Mouse (Mus musculus) gastrocnemius, adult 8-10 months (tissue): ENCODE results near the gene Slc25a39. TPM values are rescaled to one million over a fixed set of nuclear protein-coding genes. Genes with fewer than 3 reads are reported as not detected.

Source experiments
- DNase-seq, 2 experiments: peaks; one replicate each; pipeline ENCODE4 v3.0.0; 2022; ENCODE audit warnings: low spot score in 2 of 2
- total RNA-seq, 4 experiments: library from RNA; stranded (reverse); gene quantifications; 2 replicates each; pipeline ENCODE4 v1.2.4; 2022

Slc25a39 gene
- 10 to 100 TPM; 61.2 to 72.2 (median 66.7) TPM for total RNA-seq

- peak in 1 of 2 experiments; percentile 34 for DNase-seq
Observed at GRCm38 (mm10) chr11:102407834-102408215, at the start of gene Slc25a39. Slc25a39 (minus strand) TSS chr11:102407946.

DNA sequence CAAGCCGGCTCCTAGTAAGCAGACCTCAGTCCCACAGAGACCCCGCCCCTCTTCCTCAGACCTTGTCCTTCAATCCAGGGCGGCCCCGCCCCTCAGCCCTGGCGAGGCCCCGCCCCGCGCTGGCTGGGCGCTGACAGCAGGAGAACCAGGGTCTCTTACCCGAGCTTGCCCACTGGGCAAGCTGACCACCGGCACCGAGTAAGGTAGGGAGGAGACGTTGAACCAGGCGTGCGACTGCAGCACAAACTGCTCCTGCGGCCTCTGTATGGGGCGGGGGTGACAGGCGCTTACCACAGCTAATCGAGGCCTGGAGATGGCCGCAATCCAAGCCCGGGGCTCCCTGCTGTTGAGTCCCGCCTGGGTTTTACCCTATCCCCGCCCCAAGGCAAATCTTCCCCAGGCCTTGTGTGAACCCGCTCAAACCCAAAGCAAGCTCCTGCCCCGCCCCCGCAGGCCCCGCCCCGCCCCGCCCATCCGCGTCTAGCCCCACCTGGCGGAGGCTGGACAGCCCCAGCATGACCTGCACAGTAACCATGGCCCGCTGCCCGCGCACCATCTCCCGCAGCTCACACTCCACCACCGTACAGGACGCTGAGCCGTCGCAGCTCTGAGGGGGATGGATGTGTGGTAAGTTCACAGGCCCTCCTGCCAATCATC is 48.1 kb upstream of the Slc25a39 start:
- DNase-seq = peak; percentile 46 to 64

DNA sequence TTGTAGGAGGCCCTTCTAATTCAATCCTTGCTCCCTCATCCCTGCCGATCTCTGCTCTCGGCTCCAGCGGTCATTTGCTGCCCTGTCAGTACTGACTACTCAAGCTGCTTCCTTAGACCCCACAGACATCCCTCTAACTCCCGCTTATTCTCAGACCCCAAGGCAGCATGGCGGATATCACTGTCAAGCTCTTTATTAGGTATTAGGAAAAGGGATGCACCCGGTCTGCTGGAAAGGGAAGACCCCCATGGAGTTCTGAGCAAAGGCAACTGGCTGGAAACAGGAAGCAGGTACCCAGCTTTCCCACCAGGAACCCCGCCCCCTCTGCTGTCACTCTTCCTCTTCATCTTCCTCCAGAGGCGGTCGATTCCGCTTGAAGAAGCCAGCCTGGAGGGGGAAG is 45.4 kb upstream of the Slc25a39 start:
- no peak for DNase-seq

DNA sequence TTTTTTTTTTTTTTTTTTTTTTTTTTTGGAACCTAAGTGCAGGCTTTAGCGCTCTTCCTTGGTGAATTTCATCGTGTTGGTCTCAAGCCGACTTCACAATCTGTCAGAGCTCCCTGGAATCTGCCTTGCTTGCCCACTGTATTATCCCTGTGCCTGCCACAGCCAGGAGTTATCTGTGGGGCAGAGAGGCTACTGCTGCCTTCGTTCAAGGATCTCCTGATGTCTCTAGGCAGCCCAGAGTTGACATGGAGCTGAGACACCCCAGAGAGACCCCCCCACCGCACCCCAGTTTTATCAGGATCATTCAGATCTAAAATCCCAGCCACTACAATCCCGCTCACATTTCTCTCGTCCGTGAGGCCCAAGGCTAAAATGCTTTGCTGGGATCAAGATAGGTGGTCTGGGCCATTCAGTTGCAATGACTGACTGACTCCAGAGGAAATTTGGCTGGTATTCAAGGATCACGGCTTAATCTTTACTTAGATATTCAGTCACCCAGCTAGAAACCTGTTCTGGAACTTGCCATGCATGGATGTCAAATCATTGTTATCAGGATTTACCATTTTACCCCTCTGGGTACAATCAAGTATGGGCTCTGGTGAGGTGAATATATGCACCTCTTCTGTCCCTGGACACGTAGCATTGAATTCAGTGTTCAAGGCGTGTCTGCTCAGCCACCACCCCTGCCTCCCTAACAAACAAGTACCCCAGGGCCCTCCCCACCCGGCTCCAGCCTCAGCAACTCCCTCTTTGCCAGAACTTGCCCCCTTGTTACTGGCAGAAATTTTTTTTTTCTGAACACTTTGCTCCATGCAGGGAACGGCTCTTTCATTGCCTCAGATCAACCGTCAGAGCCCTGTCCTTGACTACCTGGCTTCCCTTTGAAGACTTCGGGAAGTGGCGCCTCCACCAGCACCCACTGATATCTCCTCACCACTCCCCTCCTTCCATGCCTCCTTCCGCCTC is 41.6 kb upstream of the Slc25a39 start:
- no peak for DNase-seq

DNA sequence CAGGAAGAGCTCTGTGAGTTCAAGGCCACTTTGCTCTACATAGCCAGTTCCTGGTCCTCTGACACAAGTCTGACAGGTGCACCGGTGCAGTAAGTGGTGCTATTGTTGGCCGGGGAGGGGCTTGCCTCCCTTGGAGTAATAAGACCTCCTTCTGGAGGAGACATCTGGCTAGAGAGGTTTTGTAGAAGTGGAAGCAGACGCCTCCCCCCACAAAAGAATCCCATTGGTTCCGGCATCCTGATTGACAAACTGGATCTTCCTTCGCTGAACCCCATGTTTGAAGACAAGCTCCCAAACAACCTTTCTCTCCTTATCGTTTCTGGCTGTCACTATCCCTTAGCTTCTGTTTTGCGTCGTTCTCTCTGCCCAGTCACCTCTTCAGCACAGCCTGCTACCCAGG is 40.6 kb upstream of the Slc25a39 start:
- DNase-seq = no peak

DNA sequence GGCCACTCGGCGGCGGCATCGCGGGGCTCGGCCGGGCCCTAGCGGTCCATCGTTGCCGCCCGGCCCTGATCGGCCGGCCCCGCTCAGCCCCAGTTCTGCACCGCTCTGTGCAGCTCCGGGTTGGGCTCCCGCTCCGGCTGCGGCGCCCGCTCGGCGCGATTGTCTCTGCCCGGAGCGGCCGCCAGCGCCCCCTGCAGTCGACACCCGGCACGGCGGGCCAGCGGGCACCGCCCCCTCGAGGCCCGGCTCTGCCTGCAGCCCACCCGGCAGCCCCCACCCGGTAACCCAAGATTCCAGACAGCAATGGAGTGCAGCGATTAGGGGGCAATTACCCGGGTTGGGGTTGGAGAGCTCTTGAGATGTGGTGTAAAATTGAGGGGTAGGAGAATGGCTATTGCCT is 39.8 kb upstream of the Slc25a39 start, which contains the start of gene Fam171a2:
Fam171a2 (minus strand) TSS at position 186 of the 400 bp plus-strand sequence.
- DNase-seq = peak in 1 of 2 experiments; percentile 40

DNA sequence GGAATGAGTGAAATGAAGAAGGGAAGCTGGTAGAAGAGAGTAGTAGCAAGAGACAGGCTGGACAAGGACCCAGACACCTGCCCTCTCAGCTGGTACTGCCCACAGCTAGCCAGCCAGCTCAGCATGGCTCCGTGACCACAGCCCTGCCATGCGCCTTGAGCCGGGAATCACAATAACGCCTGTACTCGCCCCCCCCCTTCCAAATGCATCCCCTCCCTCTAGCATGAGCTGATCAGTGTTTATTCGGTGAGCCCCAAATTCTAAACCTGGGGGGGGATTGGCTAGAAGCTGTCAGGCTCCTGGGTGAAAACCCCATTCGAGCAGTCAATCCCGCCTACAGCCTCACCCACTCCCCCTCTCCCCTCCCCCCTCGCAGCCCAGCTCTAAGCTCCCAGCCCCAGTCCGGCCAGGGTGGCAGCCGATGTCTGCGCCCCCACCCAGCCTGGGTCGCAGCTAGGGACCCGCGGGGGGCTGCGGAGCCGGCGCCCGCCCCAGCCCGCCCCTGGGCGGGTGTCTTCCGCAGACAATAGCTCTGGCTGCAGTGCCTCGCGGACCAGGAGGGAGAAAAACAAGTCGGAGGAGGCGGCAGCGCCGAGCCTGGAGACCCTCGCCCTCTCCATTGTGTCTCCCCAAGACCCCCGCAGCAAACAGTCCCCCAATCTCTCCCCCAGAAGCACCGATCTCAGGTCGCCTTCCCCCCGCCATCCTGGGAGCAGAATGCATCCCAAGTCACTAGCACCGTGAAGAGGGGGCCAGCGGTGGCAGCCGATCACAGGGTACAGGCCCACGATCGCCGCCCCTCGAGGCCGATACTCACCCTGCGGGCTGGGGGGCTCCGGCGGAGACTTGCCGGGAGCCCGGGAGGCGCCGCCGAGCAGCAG is 39.1 kb upstream of the Slc25a39 start:
- DNase-seq = no peak

DNA sequence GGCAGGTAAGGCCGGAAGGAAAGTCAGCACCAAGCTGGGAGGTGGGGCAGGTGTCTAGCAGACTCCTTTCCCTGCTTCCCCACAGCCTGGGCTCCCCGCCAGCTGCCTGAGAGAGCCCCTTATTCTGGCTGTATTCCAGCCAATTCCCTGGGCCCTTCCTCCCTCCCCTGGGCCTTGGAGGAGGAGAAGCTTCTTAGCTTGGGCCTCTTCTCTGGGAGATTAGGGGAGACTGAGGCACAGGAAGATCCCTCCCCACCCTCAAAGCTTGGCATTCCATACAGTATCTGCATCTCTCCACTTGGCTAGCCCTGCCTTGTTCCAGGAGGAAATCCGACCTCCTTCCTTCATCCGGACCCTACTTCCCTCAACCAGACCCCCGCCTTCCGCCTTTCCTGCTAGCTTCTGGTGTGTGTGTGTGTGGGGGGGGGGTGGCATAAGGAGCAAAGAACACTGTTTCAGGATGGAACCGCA is 38.2 kb upstream of the Slc25a39 start:
- no peak for DNase-seq

GRCm38 (mm10) chr11:102445264-102445890 is 37.6 kb upstream of the Slc25a39 start:
- no peak for DNase-seq

- no peak for DNase-seq
Observed at GRCm38 (mm10) chr11:102444781-102445180, 37.0 kb upstream of the Slc25a39 start.

- DNase-seq = no peak
Observed at GRCm38 (mm10) chr11:102444321-102444720, 36.6 kb upstream of the Slc25a39 start.

DNA sequence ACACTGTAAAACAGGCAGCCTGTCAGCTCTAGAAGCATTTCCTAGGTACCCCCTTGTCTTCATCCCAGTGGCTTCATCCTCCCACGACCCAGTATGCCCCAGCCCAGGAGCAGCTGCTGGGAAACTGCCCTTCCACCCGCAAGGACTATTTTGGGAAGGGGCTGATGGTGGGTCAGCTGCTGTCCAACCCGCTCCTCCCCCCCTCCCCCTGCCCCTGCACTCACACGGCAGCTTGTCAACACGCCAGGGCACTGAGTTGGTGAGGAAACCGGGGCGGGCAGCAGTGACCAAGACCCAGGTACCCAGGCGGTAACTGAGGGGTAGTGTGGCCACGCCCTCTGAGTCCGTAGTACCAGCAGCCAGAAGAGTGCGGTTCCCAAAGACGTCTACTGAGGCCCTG is 36.0 kb upstream of the Slc25a39 start:
- DNase-seq = no peak

DNA sequence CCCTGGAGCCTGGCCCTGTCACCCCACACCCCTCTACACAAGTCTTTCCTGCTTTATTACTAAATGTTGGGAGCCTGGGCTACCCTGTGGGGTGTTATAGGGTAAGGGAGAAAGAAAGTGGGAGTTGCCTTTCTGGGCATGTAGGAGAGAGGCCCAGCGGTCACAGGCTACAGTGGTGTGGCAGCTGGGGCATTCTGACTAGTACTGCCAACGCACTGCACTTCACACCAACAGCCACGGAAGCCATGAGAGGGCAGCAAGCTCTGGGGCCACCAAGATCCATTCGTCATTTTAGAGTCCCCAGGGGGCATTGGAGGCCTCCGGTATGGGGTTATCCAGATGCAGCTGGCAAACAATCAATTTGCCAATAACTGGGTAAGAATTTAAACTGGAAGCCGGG is 34.3 kb upstream of the Slc25a39 start:
- DNase-seq = no peak

- no peak for DNase-seq
Observed at GRCm38 (mm10) chr11:102441434-102441833, 33.7 kb upstream of the Slc25a39 start.

- DNase-seq = no peak
Observed at GRCm38 (mm10) chr11:102440255-102440654, 32.5 kb upstream of the Slc25a39 start.

GRCm38 (mm10) chr11:102439093-102440082 is 31.6 kb upstream of the Slc25a39 start:
- DNase-seq = no peak

DNA sequence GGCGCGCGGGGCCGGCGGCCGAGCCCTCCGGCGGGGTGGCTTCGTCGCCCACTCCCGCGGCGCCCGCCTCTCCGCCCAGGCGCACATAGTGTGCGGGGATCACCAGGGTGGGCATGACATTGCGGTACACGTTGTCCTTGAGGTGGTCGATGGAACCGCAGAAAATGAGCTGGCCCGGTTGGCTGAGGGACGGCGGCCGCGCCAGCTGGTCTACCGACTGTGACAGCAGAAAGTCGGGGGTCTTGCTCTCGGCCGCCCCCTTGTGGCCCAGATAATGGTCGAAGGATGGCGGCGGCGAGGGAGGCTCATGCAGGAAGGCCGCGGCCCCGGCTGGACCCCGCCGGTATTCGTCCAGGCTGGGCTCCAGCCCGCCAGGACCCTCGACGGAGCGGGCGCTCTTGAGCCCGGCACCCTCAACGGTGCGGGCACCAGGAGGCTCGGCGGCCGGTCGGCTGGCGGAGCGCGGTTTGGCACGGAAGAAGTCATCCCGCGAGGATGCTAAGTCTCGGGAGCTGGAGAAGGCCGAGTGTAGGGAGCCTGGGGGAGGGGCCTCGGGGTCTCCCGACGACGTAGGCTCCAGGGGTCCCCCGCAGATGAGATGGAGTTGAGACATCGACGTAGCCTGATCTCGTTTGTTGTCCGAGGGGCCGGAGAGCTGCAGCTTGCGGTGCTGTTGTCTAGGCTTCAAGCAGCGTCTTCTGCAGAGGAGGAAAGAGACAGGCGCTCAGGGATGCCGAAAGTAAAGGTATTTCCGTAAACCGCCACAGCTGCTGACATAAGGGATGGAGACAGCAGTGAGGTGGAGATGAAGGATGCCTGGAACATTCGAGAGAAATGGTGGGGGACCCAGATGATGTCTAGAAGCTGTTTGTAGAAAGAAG is 30.7 kb upstream of the Slc25a39 start:
- peak; percentile 70 to 75 for DNase-seq
